Mouse (Mus musculus) lung, postnatal 0 days (tissue): Measurements from ENCODE around the gene Gm20388. TPM values are rescaled to one million over a fixed set of nuclear protein-coding genes. Genes with fewer than 3 reads are reported as not detected.

Experiments used
- ATAC-seq: fragments of 200-750 bp; cut with Nextera tagmentation; 2 replicates; pipeline ENCODE4 v1.8.0; 2017; ENCODE audit warnings: moderate library complexity
- DNase-seq: peaks from one replicate; pipeline ENCODE4 v3.0.0-alpha.2; 2016; ENCODE audit warnings: low spot score
- H3K27ac ChIP-seq: fragments of 300-500 bp; sonication (generic); 2 replicates; pipeline ENCODE4 v1.5.1; 2014; ENCODE audit warnings: antibody characterized with exemption, mild to moderate bottlenecking, low read length, mixed read lengths
- H3K27me3 ChIP-seq: fragments of 300-500 bp; sonication (generic); replicated peaks from 2 replicates; pipeline ENCODE4 v1.6.1; 2014; ENCODE audit warnings: low read length, mixed read lengths; ENCODE audit not compliant: insufficient read depth
- H3K36me3 ChIP-seq: fragments of 300-500 bp; sonication (generic); 2 replicates; pipeline ENCODE4 v1.6.1; 2014; ENCODE audit warnings: low read length, mixed read lengths; ENCODE audit not compliant: insufficient read depth
- H3K4me1 ChIP-seq: fragments of 300-500 bp; sonication (generic); 2 replicates; pipeline ENCODE4 v1.6.1; 2014; ENCODE audit warnings: antibody characterized with exemption, low read depth, low read length, mixed read lengths; ENCODE audit not compliant: insufficient read depth
- H3K4me2 ChIP-seq: fragments of 300-500 bp; sonication (generic); replicated peaks from 2 replicates; pipeline ENCODE4 v1.6.1; 2014; ENCODE audit warnings: low read depth, mild to moderate bottlenecking, low read length, moderate library complexity, mixed read lengths
- H3K4me3 ChIP-seq: fragments of 300-500 bp; sonication (generic); 2 replicates; pipeline ENCODE4 v1.5.1; 2014; ENCODE audit warnings: low read depth, low read length
- H3K9ac ChIP-seq: fragments of 300-500 bp; sonication (generic); replicated peaks from 2 replicates; pipeline ENCODE4 v1.6.1; 2014; ENCODE audit warnings: low read depth, mild to moderate bottlenecking
- H3K9me3 ChIP-seq: fragments of 300-500 bp; sonication (generic); 2 replicates; pipeline ENCODE4 v1.6.1; 2016; ENCODE audit warnings: low read length, mixed read lengths
- CTCF ChIP-seq: IDR thresholded peaks from 2 replicates; pipeline ENCODE4 v1.5.1; 2016; ENCODE audit warnings: antibody characterized with exemption, mild to moderate bottlenecking
- EP300 ChIP-seq: IDR thresholded peaks from 2 replicates; pipeline ENCODE4 v1.6.1; 2016; ENCODE audit warnings: antibody characterized with exemption, mild to moderate bottlenecking, control low read depth
- WGBS: fragments of 180-500 bp; shearing (Covaris S2); extraction: QIAGEN DNeasy Blood & Tissue Kit; methylation state at CpG from one replicate; pipeline ENCODE4 v1.1.7; 2014; 5-methylcytosine and 5-hydroxymethylcytosine counted together
- polyA plus RNA-seq: library from polyadenylated mRNA; unstranded; fragments of >200 nt; fragmentation: Nextera tagmentation; extraction: Ambion mirVana; gene quantifications from 2 replicates; pipeline ENCODE4 v1.2.1, GENCODE M21; 2015

Gene Gm20388
- polyA plus RNA-seq, 1 experiment from 2014 or later, result not detected

DNA sequence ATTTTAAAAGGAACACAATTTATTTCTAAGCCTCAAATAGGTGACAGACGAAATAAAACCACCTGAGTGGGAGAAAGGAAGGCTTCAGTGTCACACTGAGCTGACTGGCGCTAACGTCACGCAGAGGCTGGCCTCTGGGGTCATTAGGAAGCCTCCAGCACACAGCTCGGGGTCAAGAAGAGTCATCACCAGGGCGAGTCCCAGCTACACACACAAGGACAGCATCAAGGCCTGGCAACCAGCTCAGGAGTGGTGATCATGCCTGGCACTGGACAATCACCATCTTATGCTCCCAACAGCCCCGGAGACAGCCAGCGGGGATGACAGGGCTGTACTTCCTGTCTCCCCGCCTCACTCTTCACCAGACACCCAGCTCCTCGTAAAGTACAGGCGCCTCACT is 1647.1 kb downstream of the Gm20388 start:
- 0 out of 2 replicates have a peak, but pooled peaks cover 7% of the 10 kb centered on the region for H3K36me3 ChIP-seq
- WGBS, result 78% methylated on average over 11 of the region's 11 CpGs
- no peak overlapping the region for H3K4me2 ChIP-seq
- no peak for DNase-seq
- no peak overlapping the region for H3K4me3 ChIP-seq
- no peak overlapping the region for H3K27ac ChIP-seq
- TF ChIP-seq CTCF, result no peak
- TF ChIP-seq EP300, result no peak
- no peaks in the 10 kb centered on the region for H3K9me3 ChIP-seq
- no peak for ATAC-seq
- H3K27me3 ChIP-seq, result no peaks in the 10 kb centered on the region
- H3K9ac ChIP-seq, result no peak overlapping the region
- no peaks in the 10 kb centered on the region; the same call in 1 of the 2 replicates for H3K4me1 ChIP-seq

DNA sequence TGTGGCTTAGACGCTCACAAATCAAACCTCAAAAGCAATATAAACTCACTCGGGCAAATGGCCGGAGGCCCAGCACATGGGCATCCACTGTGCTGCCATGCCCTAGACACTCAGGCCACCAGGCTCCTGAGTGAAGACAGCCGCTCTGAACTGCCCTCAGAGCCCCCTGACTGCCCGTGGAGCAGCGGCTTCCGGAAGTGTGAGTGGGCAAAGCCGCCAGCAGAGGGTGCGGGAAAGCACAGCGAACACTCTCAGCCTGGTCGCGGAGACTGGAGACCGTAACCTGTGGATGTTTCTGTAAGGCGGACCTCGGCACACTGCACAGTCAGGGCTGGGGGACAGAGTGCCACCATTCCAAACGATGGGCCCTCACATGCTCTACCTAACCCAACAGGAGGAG is 1647.9 kb downstream of the Gm20388 start:
- ATAC-seq, result no peak
- H3K27me3 ChIP-seq, result no peaks in the 10 kb centered on the region
- 0 out of 2 replicates have a peak, but pooled peaks cover 7% of the 10 kb centered on the region for H3K36me3 ChIP-seq
- H3K9me3 ChIP-seq, result no peaks in the 10 kb centered on the region
- no peaks in the 10 kb centered on the region; the same call in 1 of the 2 replicates for H3K4me1 ChIP-seq
- TF ChIP-seq CTCF (0 out of 2 replicates have a peak, but pooled peaks have one; percentile 11), EP300 (no peak)
- no peak for DNase-seq
- no peak overlapping the region for H3K4me3 ChIP-seq
- no peak overlapping the region for H3K9ac ChIP-seq
- 83% methylated on average over 16 of the region's 16 CpGs for WGBS
- H3K4me2 ChIP-seq, result no peak overlapping the region
- H3K27ac ChIP-seq, result no peak overlapping the region

DNA sequence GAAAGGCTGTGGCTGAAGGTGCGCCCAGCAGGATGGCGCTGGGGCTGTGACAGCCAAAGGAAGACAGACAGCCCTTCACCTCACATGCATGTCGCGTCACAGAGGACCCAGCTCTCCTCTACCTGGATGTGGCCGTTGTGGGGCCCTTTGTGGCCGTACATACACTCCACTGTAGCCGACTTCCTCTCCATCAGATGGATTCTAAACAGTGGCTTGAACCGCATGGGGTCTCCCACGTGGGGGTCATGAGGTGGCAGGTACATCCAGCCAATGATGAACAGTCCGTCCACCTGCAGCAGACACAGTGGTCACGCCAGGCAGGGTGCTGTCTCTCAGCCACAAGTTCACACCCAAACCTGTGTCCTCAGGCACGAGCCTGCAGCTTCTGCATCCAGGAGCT is 1649.2 kb downstream of the Gm20388 start:
- Histone ChIP-seq H3K36me3 (0 out of 2 replicates have a peak, but pooled peaks cover 1% of the 10 kb centered on the region), H3K4me2 (no peak overlapping the region), H3K27me3 (no peaks in the 10 kb centered on the region), H3K9me3 (no peaks in the 10 kb centered on the region), H3K9ac (no peak overlapping the region), H3K4me3 (no peak overlapping the region), H3K4me1 (no peaks in the 10 kb centered on the region; the same call in 1 of the 2 replicates), H3K27ac (no peak overlapping the region)
- no peak for ATAC-seq
- TF ChIP-seq EP300, result no peak
- TF ChIP-seq CTCF, result no peak
- DNase-seq, result no peak
- WGBS, result 90% methylated on average over 12 of the region's 12 CpGs

DNA sequence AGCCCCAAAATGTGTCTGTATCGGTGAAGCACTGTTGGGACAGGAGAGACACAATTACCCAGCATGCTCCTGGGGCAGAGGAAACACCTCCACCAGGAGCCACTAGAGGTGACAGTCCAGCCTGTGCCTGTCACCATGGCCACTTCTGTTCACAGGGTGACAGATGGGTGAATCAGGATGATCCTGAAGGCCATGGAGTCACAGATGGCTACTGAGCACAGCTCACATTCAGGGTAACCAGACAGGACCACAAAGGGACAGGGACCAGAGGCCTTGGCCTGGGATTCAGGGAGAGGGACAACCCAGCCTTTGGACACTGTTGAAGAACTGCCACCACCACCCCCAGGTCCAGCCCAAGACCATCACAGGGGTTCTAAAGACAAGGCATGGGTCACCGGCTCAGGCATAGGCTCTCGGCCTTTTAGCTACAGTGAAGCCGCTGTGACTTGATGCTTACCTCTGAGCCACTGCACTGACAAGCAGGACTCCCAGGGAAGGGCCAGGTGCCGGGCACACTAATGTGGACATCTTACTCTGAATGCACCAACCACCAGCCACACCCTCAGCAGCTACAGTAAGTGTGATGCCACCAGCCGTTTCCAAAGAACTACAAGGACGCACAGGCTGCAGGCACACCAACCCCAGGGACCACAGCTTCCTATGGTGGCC is 1649.9 kb downstream of the Gm20388 start:
- WGBS, result 90% methylated on average over 7 of the region's 7 CpGs
- Histone ChIP-seq H3K36me3 (no peaks in the 10 kb centered on the region), H3K4me1 (no peaks in the 10 kb centered on the region; the same call in 1 of the 2 replicates), H3K9me3 (no peaks in the 10 kb centered on the region), H3K4me2 (no peak overlapping the region), H3K27me3 (no peaks in the 10 kb centered on the region), H3K27ac (no peak overlapping the region), H3K9ac (no peak overlapping the region), H3K4me3 (no peak overlapping the region)
- no peak for TF ChIP-seq CTCF
- TF ChIP-seq EP300, result no peak
- DNase-seq (no peak), ATAC-seq (no peak)

DNA sequence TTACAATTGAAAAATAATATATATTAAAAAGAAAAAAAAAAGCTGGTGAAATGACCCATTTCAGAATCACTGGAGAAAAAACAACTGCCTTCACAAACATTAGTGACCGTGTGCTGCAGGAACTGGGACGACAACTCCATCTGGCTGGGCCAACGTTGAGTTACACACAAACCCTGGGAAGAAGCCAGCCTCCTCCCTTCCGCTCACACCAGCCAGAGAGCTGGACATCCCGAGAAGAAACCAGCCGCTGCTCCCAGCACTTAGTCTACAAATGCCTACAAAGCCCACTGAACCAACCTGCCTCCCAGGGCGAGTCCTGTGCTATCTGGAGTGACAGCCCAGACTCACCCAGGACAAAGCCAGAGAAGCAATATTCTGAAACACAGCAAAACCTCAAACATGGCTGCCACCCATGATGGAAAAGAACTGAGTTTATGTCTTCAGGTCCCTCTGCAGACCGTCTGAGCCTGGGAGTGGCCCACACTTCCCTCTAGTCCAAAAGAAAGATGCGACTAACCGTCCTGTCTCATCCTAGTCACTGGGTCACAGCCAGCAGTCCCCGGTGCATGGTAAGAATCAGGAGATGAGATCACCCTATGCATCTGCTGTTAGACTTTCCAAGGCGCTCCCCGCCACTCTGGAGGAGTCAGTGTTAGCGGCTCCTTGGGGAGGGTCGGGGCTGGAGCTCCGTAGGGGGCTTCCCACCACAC is 1651.2 kb downstream of the Gm20388 start:
- H3K9me3 ChIP-seq, result no peaks in the 10 kb centered on the region
- no peak overlapping the region for H3K9ac ChIP-seq
- ATAC-seq (peak; percentile 16; the same call in 1 of the 2 replicates), DNase-seq (peak; percentile 80)
- H3K4me1 ChIP-seq, result no peaks in the 10 kb centered on the region; the same call in 1 of the 2 replicates
- peak overlapping the region; percentile 38; the same call in 1 of the 2 replicates for H3K27ac ChIP-seq
- no peak overlapping the region for H3K4me3 ChIP-seq
- 68% methylated on average over 16 of the region's 16 CpGs for WGBS
- no peaks in the 10 kb centered on the region for H3K27me3 ChIP-seq
- H3K36me3 ChIP-seq, result no peaks in the 10 kb centered on the region
- no peak for TF ChIP-seq CTCF
- no peak for TF ChIP-seq EP300
- no peak overlapping the region for H3K4me2 ChIP-seq

DNA sequence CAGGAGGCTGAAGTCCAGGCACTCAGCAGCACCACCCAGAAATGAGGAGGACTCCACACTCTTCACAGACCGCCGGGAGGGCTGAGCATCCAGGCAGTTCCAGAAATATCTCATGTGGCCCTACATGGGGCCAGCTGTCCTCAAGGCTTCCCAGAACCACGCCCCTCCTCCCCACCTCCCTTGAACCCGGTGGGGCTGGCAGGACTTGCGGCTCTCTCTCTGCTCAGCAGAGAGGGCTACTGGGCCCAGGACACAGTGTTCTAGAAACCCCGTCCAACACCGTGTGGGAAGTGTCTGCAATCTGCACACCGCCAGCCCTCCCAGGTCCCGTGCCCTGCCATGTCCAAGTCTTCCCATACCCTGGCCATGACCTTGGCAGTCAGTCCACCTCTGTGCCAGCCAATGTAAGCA is 1652.3 kb downstream of the Gm20388 start:
- Histone ChIP-seq H3K4me1 (no peaks in the 10 kb centered on the region; the same call in 1 of the 2 replicates), H3K4me2 (no peak overlapping the region), H3K27me3 (no peaks in the 10 kb centered on the region), H3K27ac (peak overlapping the region; percentile 57; the same call in 1 of the 2 replicates), H3K36me3 (no peaks in the 10 kb centered on the region), H3K9ac (no peak overlapping the region), H3K9me3 (no peaks in the 10 kb centered on the region), H3K4me3 (no peak overlapping the region)
- TF ChIP-seq EP300 (peak; percentile 74), CTCF (no peak)
- ATAC-seq, result peak; percentile 85
- peak; percentile 72 for DNase-seq
- WGBS, result 50% methylated on average over 9 of the region's 9 CpGs
